Mouse (Mus musculus): ENCODE measurements around the gene Ctla2b.
"Not testable (repeated sequence)": the region's sequence is repeated elsewhere in the genome, so short reads cannot be mapped to it uniquely, and the experiment has no call there.

The Ctla2b gene

DNA sequence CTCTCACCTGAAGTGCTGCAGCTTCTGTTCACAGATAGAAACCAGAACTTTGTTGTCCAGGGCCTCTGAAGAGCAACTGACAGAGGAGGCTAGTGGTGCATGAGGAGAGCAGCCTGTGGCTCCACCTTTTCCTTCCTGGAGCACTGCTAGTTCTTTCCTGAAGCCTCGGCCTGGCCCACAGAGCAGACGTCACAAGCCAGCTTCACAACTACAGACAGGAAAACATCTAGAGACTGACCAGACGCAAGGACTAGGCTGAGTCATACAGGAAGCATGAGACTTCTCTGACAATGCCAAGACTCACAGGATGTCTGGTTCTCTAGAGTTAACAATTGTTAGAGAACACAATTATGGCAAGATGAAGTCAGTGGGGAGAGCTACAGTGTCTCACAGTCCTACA, at the start of gene Ctla2b:
Ctla2b (minus strand) TSS at position 120 of the 400 bp plus-strand sequence.
- ATAC-seq (ENCODE audit: low TSS enrichment): 0 out of 2 replicates have a peak, but pooled peaks have one; percentile 27

DNA sequence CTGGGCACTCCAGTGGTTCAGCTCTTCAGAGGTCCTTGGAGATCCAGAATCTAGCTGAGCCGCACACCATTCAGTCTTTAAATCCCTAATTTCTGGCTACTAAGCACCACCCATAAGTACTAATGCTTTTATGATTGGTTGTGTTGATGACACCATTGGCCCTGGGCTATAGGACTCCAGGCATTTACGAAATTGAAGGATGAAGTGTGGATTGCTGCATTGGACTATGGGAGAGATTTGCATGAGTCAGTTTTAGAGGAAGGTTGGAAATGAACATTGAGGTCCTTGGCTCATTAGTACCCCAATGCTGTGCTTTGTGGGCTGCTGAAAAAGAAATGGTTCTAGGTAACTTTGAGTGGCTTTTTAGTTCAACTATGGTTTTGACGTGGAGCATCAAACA, 44.6 kb upstream of the Ctla2b start, which contains the start of gene Tpbpa:
Tpbpa (minus strand) TSS at position 101 of the 400 bp plus-strand sequence.
- ATAC-seq (ENCODE audit: low TSS enrichment): not testable (repeated sequence)

DNA sequence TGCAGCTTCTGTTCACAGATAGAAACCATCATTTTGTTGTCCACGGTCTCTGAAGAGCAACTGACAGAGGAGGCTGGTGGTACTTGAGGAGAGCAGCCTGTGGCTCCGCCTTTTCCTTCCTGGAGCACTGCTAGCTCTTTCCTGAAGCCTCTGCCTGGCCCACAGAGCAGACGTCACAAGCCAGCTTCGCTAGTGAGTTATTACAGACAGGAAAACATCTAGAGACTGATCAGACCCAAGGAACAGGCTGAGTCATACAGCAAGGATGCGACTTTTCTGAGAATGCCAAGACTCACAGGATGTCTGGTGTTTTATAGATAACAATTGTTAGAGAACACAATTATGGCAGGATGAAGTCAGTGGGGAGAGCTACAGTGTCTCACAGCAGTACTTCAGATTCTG, 39.3 kb upstream of the Ctla2b start, which contains the start of the genes Gm49391 and Ctla2a:
Gm49391 (minus strand) TSS at position 72 of the 402 bp plus-strand sequence.
Ctla2a (minus strand) TSS at position 126 of the 402 bp plus-strand sequence.
- no peak for ATAC-seq (ENCODE audit: low TSS enrichment)

DNA sequence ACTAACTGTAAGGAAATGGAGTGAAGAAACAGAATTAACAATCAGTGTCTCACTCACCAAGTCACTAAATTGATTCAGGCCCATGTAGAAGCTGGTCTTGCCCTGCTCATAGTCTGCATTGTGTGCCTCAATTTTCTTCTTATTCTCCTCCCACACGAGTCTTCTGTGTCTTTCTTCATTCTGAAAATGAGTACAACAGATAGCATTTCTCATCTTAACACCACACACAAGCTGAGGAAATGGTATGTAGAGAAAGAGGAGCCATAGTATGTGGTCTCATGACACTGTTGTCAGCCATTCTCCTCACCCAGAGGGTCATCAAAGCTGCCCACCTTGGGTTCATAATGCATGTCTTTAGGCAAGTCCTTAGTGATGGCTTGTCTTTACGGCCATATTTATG, 38.2 kb upstream of the Ctla2b start, which contains the start of gene Gm49393:
Gm49393 (minus strand) TSS at position 101 of the 400 bp plus-strand sequence.
- ATAC-seq (ENCODE audit: low TSS enrichment): not testable (repeated sequence)

DNA sequence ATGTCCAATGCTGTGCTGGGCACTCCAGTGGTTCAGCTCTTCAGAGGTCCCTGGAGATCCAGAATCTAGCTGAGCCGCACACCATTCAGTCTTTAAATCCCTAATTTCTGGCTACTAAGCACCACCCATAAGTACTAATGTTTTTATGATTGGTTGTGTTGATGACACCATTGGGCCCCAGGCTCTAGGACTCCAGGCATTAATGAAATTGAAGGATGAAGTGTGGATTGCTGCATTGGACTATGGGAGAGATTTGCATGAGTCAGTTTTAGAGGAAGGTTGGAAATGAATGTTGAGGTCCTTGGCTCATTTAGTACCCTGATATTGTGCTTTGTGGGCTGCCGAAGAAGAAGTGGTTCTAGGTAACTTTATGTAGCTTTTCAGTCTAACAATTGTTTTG, 7.5 kb upstream of the Ctla2b start, which contains the start of gene Tpbpb:
Tpbpb (minus strand) TSS at position 101 of the 400 bp plus-strand sequence.
- ATAC-seq (ENCODE audit: low TSS enrichment): not testable (repeated sequence)

DNA sequence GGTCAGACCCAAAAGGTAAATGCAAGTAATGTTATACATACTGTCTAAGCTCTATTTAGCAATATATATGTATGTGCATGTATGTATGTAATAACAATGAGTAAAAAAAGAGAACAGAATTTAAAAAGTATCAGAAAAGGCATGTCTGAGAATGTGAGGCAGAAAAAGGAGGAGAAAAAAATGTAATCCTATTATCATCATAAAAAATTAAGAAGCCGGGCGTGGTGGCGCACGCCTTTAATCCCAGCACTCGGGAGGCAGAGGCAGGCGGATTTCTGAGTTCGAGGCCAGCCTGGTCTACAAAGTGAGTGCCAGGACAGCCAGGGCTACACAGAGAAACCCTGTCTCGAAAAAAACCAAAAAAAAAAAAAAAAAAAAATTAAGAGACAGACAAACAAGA, 453 bp downstream of the Ctla2b start, which contains the start of gene Gm49392:
Gm49392 (minus strand) TSS at position 101 of the 400 bp plus-strand sequence.
- not testable (repeated sequence) for ATAC-seq (ENCODE audit: low TSS enrichment)

DNA sequence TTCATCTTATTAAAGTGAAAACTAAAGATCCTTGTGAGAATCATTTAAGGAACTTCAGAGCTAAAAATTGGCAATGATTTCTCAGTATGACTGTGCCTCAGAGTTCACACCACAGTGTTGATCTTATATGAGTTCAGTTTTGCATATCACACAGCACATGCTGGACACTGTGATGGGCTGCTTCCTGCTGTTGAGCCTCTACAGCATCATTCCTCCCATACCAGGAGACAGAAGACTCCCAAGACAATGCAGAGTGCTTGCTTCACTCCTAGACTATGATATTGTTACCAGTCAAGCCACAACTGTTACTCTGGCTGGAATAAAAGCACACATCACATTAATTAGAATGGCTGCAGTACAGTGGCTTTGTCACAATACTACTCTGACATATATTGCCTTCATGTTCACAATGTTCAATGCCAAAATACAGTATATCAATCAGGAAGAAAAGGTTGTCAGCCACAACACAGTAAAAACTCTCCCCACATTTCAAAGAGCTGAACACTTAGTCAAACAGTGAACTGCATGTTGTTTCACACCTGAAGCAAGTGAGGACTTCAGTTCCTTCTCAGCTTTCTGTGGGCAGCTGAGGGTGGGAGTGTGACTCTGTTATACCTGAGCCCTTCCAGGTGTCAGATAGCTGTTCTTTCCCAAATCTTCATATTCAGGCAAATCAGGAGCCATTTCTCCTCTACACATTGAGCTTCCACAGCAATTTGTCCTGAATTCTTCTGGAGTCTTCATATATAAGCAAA, 1.7 kb downstream of the Ctla2b start:
- ATAC-seq (ENCODE audit: low TSS enrichment): no peak

DNA sequence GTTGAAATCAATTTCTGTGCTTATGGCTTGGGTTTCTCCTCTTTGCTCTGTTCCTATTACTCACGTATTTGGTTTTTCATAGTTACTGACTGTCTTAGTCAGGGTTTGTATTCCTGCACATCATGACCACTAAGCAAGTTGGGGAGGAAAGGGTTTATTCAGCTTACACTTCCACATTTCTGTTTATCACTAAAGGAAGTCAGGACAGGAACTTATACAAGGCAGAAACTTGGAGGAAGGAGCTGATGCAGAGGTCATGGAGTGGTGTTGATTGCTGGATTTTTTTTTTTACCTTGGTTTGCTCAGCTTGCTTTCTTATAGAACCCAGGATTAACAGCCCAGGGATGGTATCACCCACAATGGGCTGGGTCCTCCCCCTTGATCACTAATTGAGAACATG, 4.9 kb downstream of the Ctla2b start:
- no peak for ATAC-seq (ENCODE audit: low TSS enrichment)

DNA sequence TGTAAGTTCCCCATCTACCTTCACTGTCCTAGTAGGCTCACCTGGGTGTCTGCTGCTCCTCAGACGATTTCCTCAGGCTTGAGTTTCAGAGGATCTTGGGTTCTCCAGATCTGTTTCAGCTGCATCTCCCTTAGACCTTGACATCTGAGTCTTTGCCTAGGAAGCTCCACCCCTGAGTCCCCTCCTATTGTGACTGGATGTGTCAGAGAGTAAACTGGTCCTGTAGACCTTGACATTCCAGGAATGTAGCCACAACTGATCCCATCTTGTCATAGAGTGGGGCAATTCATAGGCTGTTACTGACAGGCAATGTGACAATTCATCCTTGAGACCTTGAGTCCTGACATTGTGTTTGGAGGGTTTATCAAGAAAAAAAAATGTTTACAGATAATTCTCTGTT, 33.0 kb downstream of the Ctla2b start, which contains the start of gene 4930486L24Rik:
4930486L24Rik (minus strand) TSS at position 195 of the 400 bp plus-strand sequence.
- ATAC-seq (ENCODE audit: low TSS enrichment): no peak

DNA sequence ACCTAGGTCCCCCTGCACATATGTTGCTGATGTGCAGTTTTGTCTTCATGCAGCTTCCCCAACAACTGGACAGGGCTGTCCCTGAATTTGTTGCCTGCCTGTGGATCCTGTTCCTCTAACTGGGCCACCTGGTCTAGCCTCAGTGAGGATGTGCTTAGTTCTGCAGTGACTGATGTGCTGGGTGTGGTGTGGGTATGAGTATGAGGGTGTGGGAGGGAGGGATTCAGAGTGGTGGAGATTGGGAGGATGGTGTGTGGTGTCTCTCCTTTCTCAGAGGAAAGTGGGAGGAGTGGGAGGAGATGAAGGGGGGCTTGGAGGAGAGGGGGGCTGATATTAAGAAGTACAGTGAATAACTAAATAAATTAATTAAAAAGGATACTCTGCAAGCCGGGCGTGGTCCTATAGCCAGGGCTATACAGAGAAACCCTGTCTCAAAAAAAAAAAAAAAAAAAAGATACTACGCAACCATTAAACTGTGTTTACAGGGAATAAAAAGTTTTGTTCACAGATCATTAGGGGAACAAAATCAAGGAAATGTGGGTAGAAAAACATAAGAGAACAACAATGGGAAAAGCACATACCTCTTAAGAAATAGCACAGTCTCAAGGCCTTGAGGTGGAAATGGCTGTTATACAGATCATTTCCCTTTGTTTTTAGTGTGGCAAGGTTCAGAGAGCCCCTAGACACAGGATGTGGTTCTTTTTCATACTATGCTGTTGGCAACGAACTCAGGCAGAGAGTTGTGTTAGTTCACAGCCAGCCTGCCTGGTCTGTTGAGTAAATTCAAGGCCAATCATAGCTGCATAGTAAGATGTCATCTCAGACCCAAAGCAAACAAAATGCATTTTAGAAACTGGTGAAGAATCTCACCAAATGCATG, 48.8 kb downstream of the Ctla2b start:
- no peak for ATAC-seq (ENCODE audit: low TSS enrichment)

Measured in frontal cortex, adult (tissue).